Mouse (Mus musculus) liver, adult 2 months (tissue): ENCODE results near the gene Rbms2.

Source experiments
- CTCF ChIP-seq: fragments of 200-500 bp; IDR thresholded peaks from 2 replicates; pipeline ENCODE4 v1.5.1; 2011; ENCODE audit warnings: low read depth, low read length, control low read depth
- POLR2A ChIP-seq: fragments of 200-500 bp; IDR thresholded peaks from 2 replicates; pipeline ENCODE4 v1.6.1; 2011; ENCODE audit warnings: low read length, control low read depth; ENCODE audit not compliant: insufficient read depth; ENCODE audit errors: extremely low read depth

GRCm38 (mm10) chr10:128091564-128092505, 88.3 kb downstream of the Rbms2 start, which contains the start of gene Baz2a:
- TF ChIP-seq CTCF (no peak), POLR2A (peak; percentile 26; the same call in 1 of the 2 replicates)
